Mouse (Mus musculus): Measurements from ENCODE around the gene Fras1.

DNA sequence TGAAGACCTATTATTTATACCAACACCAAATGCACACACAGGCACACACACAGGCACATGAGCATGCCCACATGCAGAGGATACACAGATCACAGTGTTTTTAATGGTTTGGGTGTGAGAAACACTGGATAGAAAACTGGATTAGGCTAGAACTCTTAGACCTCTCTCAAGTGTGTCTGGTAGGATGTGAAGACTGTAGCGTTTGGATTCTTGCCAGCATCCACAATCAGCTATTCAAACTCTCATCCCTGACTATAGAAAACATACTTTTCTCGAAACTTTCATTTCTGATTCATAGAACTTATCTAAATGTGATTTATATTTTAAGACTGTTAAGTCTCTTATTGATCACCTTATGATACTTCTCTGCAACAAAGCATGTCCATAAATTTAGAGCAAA lies 34.5 kb downstream of the Fras1 start:
- TF ChIP-seq GATA1 (IDR thresholded peaks at IDR 0.05; ENCODE audit: low read length) (no peak), TAL1 (IDR thresholded peaks at IDR 0.05; ENCODE audit: low read length) (no peak)

All from erythroblast, embryonic 14.5 days (primary cell).